Mouse (Mus musculus): ENCODE data around the gene Npm3. TPM values are rescaled to one million over a fixed set of nuclear protein-coding genes. Genes with fewer than 3 reads are reported as not detected.

The Npm3 gene
- total RNA-seq, 2 experiments from 2014 or later = 16.7 to 18.1 TPM

DNA sequence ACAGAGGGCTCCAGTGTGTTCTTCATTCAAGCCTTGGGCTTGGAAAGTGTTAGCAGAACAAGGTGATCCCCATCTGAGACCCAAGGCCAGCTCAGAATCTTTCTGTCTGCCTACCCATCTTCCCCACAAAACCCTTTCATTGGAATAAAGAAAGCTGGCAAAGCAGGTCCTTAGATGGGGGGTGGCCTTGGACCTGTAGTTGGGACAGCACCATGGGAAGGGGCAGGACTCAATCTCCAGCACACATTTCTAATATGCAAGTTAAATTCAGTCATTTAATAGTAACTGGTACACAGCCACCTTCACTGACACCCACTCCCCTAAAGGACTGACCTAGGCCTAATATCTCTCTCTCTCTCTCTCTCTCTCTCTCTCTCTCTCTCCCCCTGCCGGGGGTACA, 13.2 kb downstream of the Npm3 start:
- DNase-seq (ENCODE audit: low spot score in 2 of 2) = no peak

DNA sequence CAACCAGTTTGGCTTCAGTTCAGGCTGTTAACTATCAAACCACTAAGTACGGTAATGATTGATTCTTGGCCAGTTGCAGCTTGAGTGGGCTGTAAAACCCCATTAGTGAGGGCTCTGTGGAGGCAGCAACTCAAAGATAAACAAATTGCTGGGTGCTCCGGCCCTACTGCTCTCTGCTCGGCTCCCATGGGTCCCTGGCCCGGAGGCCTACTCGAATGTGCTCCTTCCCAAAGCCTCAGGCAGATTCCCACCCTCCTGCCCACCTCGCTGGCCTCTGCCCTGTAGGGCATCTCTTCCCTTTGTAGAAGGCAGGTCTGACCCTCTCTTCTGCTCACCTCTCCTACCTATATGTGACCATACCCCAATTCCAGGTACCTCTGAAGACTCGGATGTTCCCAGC, 14.6 kb downstream of the Npm3 start:
- no peak for DNase-seq (ENCODE audit: low spot score in 2 of 2)

GRCm38 (mm10) chr19:45734191-45734590, 15.2 kb downstream of the Npm3 start:
- DNase-seq (ENCODE audit: low spot score in 2 of 2) = no peak

GRCm38 (mm10) chr19:45733564-45733963, 15.8 kb downstream of the Npm3 start:
- DNase-seq (ENCODE audit: low spot score in 2 of 2) = no peak

DNA sequence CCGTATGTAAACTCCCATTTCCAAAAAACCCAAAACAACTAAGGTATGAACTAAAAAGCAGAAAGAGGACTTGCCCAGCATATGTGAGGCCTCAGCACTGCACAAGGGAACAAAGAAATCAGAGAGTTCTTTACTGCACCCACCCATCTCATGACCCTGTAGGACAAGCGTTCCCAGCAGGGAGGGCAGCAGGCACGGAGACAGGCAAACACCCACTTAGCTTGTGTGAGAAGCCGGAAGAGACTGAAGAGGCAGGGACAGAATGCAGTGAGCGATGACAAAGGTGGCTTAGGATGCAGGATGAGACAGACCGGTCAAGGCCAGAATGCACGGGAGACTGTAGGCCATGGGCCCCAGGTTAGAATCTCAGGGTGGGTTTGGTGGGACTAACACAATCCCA, 17.7 kb downstream of the Npm3 start:
- DNase-seq (ENCODE audit: low spot score in 2 of 2) = no peak

DNA sequence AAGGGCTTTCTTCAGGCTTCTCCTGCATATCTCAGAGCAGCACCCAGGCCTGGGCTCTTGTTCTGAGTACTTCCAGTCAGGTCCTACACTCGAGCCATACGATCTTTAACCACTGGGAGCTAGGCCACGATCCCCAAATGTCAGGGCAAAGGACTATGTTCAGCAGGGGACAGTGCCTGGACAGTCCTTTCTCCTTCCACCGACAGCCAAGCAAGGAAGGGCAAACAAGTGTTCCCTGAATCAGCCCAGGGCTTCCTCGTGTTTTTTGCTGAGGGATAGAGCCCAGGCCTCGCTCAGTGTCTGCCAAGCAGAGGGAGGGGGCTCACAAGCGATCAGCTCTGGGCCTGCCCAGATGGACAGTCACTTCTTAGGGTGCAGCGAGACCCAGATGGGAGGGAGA, 19.3 kb downstream of the Npm3 start:
- DNase-seq (ENCODE audit: low spot score in 2 of 2) = no peak

DNA sequence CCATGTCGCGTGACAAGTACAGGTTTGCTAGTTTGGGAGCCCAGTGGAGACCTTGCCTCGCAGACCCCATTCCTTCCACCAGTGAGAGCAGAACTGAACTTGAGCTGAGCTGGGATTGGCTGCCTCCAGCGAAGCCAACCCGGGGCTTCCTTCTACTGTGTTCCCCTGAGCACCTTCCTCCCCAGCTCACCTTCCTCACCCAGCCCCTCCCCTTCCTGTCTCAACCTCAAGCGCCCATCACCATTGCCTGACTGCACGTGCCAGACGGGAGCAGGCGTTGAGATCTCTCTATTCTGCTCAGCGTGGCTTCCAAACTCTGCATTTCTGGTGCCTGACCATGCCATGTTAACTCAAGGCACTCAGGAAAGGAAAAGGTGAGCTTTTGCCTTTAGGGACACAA, 22.2 kb downstream of the Npm3 start:
- DNase-seq (ENCODE audit: low spot score in 2 of 2) = no peak

GRCm38 (mm10) chr19:45725677-45726277, 23.6 kb downstream of the Npm3 start:
- DNase-seq (ENCODE audit: low spot score in 2 of 2) = no peak

- no peak for DNase-seq (ENCODE audit: low spot score in 2 of 2)
These were observed 27.2 kb downstream of the Npm3 start for GRCm38 (mm10) chr19:45722188-45722587.

- DNase-seq (ENCODE audit: low spot score in 2 of 2) = no peak
These were observed 31.1 kb downstream of the Npm3 start for GRCm38 (mm10) chr19:45718286-45718685.

DNA sequence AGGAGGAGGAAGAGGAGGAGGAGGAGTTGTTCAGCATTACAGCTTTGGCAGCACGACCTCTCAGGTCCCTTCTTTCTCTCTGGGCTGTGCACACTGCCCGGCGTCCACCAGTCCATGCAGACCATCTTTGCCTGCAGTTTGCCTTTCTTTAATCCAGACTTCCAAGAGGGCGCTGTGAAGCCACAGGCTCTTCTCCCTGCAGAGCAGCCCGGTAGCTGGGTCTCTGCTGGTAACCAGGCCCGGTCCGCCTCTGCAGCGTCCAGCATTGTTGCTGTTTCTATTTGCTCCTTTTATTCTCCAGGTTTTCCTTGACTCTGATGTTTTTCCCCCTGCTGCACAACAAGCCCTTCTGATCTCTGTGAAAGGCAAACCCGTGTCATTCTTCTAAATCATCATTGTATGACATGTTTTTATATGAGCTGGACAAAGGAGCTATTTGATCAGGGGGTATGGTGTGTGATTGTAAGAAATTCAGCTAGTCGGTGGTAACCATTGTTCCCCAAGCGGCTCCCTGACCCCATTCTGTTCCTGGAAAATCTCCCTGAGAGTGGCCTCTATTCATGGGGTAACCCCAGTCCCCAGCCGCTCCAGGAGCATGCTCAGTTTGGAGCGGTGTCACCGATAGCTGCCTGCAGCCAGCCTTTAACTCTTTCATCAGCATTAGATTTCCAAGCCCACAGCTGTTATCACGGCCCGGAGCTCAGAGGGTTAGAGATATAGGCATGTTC, 31.7 kb downstream of the Npm3 start:
- DNase-seq (ENCODE audit: low spot score in 2 of 2) = peak; percentile 49 to 64

GRCm38 (mm10) chr19:45708704-45709103, 40.7 kb downstream of the Npm3 start:
- DNase-seq (ENCODE audit: low spot score in 2 of 2) = no peak

Other genes with a start within 250 kb of the Npm3 start
- 1 to 10 TPM; 6.9 to 8.8 TPM for gene Poll, start 189.1 kb downstream of the Npm3 start, total RNA-seq (2021)
- 10 to 100 TPM; 55.6 to 56.4 TPM for gene Gm17018, start 189.0 kb downstream of the Npm3 start, total RNA-seq (2021)
- gene Fbxw4, start 89.3 kb downstream of the Npm3 start, total RNA-seq (2021) = 10 to 100 TPM; 29.7 to 30.3 TPM
- gene Fgf8, start 6.7 kb downstream of the Npm3 start, total RNA-seq (2021) = not detected
- gene Mgea5, start 34.2 kb upstream of the Npm3 start, total RNA-seq (2021) = 100 to 1,000 TPM; 134 to 157 TPM
- 100 to 1,000 TPM; 133 to 134 TPM for gene Kcnip2, start 66.5 kb upstream of the Npm3 start, total RNA-seq (2021)
- 10 to 100 TPM; 21.5 to 26.0 TPM for gene Armh3, start 248.9 kb upstream of the Npm3 start, total RNA-seq (2021)

Data from layer of hippocampus, postnatal 10 days (tissue).